Mouse (Mus musculus) ES-Bruce4 (cell line): ENCODE results near the gene Pygo1.

Source experiments
- EP300 ChIP-seq: IDR thresholded peaks from 2 replicates; pipeline ENCODE4 v1.6.1; 2011; ENCODE audit warnings: low read depth, low read length; ENCODE audit not compliant: insufficient read depth
- POLR2A ChIP-seq: IDR thresholded peaks from one replicate; pipeline ENCODE4 v1.8.1; 2011; ENCODE audit warnings: low read length; ENCODE audit not compliant: insufficient read depth

DNA sequence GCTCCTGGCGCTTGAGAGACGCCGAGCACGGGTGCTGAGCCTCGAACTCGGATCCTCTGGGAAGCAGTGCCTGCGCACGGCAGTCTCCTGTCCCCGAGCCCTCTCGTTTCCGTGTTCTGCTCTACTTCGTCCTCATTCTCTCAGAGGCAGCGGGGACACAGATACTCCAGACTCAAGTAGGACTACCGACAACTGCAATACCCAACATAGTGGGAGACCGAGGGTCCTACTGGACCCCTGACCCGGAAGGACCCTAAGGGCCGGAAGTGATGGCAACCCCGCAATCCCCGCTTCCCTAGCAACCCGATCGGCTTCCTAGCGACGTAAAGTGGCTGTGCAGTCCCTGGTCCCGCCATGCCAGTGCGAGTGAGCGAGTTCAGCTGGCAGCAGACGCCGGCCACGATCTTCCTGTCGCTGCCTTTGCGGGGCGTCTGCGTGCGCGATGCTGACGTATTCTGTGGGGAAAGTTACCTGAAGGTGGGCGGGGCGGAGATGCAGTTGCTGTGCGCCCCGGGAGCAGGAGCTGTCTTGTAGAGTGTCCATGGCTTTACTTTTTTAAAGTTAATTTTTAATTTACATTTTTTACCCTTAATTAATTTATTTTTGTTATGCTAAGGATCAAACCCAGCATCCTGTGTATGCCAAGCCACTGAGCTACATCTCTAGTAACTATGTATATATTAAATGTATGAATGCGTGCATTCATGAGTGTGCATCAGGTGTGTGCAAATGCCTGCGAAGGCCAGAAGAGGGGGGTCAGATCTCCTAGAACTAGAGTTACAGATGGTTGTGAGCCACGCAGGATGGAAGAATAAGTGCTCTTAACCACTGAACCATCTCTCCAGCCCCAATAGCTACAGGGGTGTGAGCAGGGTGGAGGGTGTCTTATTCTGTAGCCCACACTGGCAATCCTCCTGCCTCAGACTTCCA is 33.3 kb downstream of the Pygo1 start, which contains the start of the genes Dyx1c1 and Gm44503:
- TF ChIP-seq EP300 (no peak), POLR2A (peak; percentile 43)
